Mouse (Mus musculus) ES-Bruce4 (cell line): ENCODE data around the gene Aldh1l2. TPM values are rescaled to one million over a fixed set of nuclear protein-coding genes. Genes with fewer than 3 reads are reported as not detected.

Experiments used
- H3K27ac ChIP-seq: 2 replicates; pipeline ENCODE4 v1.5.1; 2012; ENCODE audit warnings: low read length, inconsistent platforms; ENCODE audit not compliant: insufficient read depth
- H3K27me3 ChIP-seq: 2 replicates; pipeline ENCODE4 v1.6.1; 2012; ENCODE audit warnings: mild to moderate bottlenecking, low read length, inconsistent platforms; ENCODE audit not compliant: control insufficient read depth, poor library complexity, insufficient read depth, severe bottlenecking
- H3K36me3 ChIP-seq: 2 replicates; pipeline ENCODE4 v1.6.1; 2012; ENCODE audit warnings: inconsistent platforms, mild to moderate bottlenecking, low read length, moderate library complexity; ENCODE audit not compliant: control insufficient read depth, poor library complexity, insufficient read depth, severe bottlenecking
- H3K4me1 ChIP-seq: one replicate; pipeline ENCODE4 v1.8.1; 2011; ENCODE audit warnings: low read length; ENCODE audit not compliant: control insufficient read depth, insufficient read depth
- H3K4me3 ChIP-seq: 2 replicates; pipeline ENCODE4 v1.5.1; 2011; ENCODE audit warnings: low read depth, mild to moderate bottlenecking, low read length
- H3K9ac ChIP-seq: 2 replicates; pipeline ENCODE4 v1.6.1; 2012; ENCODE audit warnings: low read depth, mild to moderate bottlenecking, inconsistent platforms; ENCODE audit not compliant: poor library complexity, severe bottlenecking
- H3K9me3 ChIP-seq: replicated peaks from 2 replicates; pipeline ENCODE4 v1.6.1; 2012; ENCODE audit warnings: mild to moderate bottlenecking, low read length, inconsistent platforms; ENCODE audit not compliant: control insufficient read depth, poor library complexity, insufficient read depth, severe bottlenecking
- CTCF ChIP-seq: IDR thresholded peaks from one replicate; pipeline ENCODE4 v1.8.1; 2011; ENCODE audit warnings: low read depth, low read length
- EP300 ChIP-seq: IDR thresholded peaks from 2 replicates; pipeline ENCODE4 v1.6.1; 2011; ENCODE audit warnings: low read depth, low read length; ENCODE audit not compliant: insufficient read depth
- POLR2A ChIP-seq: IDR thresholded peaks from one replicate; pipeline ENCODE4 v1.8.1; 2011; ENCODE audit warnings: low read length; ENCODE audit not compliant: insufficient read depth
- polyA plus RNA-seq: library from polyadenylated mRNA; stranded (reverse); fragments of >200 nt; gene quantifications from 2 replicates; pipeline ENCODE4 v1.2.4, GENCODE M21; 2011; ENCODE audit warnings: low read depth; ENCODE audit not compliant: missing spikeins, insufficient read depth, insufficient read length

Aldh1l2 gene
- 0.37 and 0.39 TPM in 2 replicates for polyA plus RNA-seq

- Histone ChIP-seq H3K27me3 (no peaks in the 10 kb centered on the region), H3K4me3 (peak within 1 kb of the TSS; percentile 72), H3K9me3 (no peaks in the 10 kb centered on the region), H3K27ac (no peak within 1 kb of the TSS), H3K9ac (0 out of 2 replicates have a peak within 1 kb of the TSS, but pooled peaks have one; percentile 4), H3K4me1 (no peaks in the 10 kb centered on the region), H3K36me3 (no peaks in the 10 kb centered on the region)
- TF ChIP-seq CTCF (no peak), POLR2A (no peak), EP300 (no peak)
These were observed at the start of gene Aldh1l2 for GRCm38 (mm10) chr10:83533910-83534283. Aldh1l2 (minus strand) TSS chr10:83534140.

DNA sequence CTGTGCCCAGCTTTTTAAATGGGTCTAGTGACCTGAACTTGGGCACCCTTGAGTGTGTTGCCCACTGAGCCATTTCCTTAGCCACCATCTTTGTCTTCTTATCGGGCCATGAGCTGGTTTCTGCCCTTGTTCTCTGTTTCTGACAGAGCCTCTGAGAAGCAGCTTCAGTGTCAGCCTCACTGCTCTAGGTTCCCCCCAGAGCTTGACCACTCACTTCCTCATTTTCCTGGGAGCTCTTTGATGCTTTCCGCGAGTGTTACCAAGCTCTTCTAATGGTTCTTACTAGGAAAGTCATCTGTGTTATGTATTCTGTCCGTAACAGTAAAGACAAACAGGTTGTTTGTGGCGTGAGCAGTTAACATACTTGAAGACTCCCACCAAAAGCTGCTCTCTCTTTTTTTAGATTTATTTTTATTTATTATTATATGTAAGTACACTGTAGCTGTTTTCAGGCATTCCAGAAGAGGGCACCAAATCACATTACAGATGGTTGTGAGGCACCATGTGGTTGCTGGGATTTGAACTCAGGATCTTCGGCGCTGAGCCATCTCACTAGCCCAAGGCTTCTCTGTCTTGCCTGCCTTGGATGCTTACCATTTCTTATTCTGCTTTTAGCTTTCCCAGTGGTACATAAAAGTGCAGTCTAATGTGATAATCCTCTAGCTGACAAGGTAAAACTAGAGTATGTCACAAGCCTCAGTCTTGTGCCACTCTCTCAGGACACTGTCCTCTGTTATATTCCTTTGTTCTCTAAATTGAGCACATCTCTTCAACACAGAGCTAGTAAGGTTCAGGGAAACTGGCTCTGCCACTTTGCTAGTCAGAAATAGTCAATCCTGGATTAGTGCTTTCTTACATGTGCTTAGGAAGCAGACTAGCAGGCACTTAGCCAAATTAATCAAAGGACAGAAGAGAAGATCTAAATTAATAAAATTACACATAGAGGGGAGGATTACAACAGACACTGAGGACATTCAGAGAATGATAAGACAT lies 31.8 kb upstream of the Aldh1l2 start:
- TF ChIP-seq EP300 = no peak
- TF ChIP-seq POLR2A = no peak
- no peak for TF ChIP-seq CTCF
- no peaks in the 10 kb centered on the region for H3K4me1 ChIP-seq
- peaks cover 44% of the 10 kb centered on the region for H3K36me3 ChIP-seq
- no peaks in the 10 kb centered on the region for H3K9me3 ChIP-seq
- H3K27me3 ChIP-seq = no peaks in the 10 kb centered on the region
- no peak overlapping the region for H3K27ac ChIP-seq
- no peak overlapping the region for H3K9ac ChIP-seq
- no peak overlapping the region for H3K4me3 ChIP-seq

DNA sequence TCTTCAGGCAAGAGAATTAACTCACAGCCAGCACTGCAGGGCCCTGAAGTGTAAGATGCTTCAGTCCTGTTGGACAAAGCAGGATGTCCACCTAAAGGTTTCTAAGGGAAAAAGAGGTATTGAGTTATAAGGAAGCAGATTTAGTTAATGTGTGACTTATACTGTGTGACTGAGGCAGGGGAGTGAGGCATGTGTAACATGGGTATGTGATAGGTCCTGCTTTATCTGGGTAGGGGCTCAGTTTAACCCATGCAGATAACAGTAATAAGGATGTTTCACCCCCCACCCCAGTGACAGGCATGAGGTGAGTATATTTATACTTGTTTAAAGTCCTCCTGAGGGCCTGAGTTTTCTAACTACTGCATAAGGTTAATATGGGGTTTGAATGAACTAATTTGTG lies 29.1 kb upstream of the Aldh1l2 start:
- Histone ChIP-seq H3K36me3 (peaks cover 50% of the 10 kb centered on the region), H3K4me1 (no peaks in the 10 kb centered on the region), H3K27me3 (no peaks in the 10 kb centered on the region), H3K9me3 (no peaks in the 10 kb centered on the region), H3K4me3 (no peak overlapping the region), H3K9ac (no peak overlapping the region), H3K27ac (no peak overlapping the region)
- no peak for TF ChIP-seq POLR2A
- no peak for TF ChIP-seq EP300
- no peak for TF ChIP-seq CTCF

DNA sequence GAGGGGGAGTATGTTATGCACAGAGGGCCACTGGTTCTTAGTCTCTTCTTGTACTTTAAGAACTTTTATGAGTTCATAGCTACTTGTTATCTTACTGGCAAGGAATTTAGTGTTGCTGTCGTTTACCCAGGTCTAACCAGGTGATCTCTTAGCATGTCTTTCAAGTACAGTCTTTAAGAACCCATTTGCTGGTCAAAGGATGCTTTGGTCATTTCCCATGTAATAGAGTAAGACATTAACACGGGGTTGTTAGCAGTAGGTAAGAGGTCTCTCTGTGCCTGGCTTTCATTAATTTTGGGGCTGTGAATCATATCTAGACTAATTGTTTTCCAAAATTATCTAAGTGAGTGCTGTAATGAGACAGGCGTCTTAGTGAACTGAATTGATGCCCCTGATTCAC lies 11.4 kb upstream of the Aldh1l2 start:
- H3K9me3 ChIP-seq = no peaks in the 10 kb centered on the region
- TF ChIP-seq EP300 = no peak
- TF ChIP-seq POLR2A = no peak
- TF ChIP-seq CTCF = no peak
- no peak overlapping the region for H3K27ac ChIP-seq
- H3K27me3 ChIP-seq = no peaks in the 10 kb centered on the region
- no peaks in the 10 kb centered on the region for H3K4me1 ChIP-seq
- no peak overlapping the region for H3K4me3 ChIP-seq
- no peak overlapping the region for H3K9ac ChIP-seq
- peaks cover 15% of the 10 kb centered on the region for H3K36me3 ChIP-seq

DNA sequence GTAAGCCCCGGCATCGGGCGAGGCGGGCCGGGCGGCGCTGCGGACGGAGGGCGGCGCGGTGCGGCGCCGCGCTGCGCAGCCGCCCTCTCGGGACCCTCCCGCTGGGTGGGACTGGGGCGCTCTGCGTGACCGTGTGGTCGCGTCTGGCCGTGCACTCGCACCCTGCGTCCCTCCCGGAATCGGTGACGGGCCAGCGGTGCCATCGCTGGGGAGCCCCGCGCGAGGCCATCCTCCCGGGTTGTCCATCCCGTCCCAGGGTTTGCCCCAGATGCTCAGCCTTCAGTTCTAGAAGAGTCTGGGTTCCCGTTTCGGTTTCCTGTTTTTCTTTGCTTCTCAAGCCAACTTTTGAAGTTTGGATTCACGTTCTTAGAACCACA lies 10.2 kb upstream of the Aldh1l2 start:
- TF ChIP-seq POLR2A = no peak
- TF ChIP-seq EP300 = no peak
- no peak for TF ChIP-seq CTCF
- Histone ChIP-seq H3K27ac (no peak overlapping the region), H3K4me3 (peak overlapping the region; percentile 80), H3K27me3 (no peaks in the 10 kb centered on the region), H3K4me1 (no peaks in the 10 kb centered on the region), H3K36me3 (peaks cover 8% of the 10 kb centered on the region), H3K9ac (peak overlapping the region; percentile 58), H3K9me3 (no peaks in the 10 kb centered on the region)

DNA sequence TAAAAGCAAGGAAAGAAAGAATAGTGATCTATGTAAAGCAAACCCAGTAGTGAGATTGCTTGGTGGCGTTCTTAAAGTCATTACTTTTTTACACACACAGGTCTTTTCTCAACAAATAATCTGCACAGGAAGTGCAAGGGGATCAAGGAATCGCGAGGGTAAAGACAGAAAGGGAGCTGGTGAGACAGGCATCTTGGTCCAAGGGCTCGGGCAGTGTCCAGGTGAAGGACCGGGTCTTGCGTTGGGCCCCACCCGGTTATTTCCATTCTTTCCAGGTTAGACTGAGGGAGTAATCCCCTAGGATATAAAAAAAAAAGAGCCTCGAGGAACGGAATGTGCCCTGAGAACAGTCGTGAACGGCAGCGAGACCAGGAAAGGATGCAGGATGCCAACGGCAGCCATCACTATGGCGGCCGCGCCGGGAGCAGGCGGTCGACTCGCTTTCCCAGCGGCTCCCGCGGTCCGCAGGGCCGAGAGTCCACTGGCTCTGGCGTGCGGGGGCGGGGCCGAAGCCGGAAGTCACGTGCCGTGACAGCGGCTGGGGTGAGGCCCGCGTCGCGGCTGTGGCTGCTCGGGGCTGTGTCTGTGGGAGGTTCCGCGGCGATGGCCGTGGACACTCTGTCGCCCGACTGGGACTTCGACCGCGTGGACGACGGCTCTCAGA lies 9.6 kb upstream of the Aldh1l2 start, which contains the start of gene Washc4:
TSS of gene Washc4 (plus strand) at position 314 of the 664 bp plus-strand sequence.
- no peak within 1 kb of the TSS for H3K27ac ChIP-seq
- H3K27me3 ChIP-seq = no peaks in the 10 kb centered on the region
- H3K4me3 ChIP-seq = peak within 1 kb of the TSS; percentile 80
- peak within 1 kb of the TSS; percentile 58 for H3K9ac ChIP-seq
- TF ChIP-seq CTCF (no peak), POLR2A (peak; percentile 42)
- H3K4me1 ChIP-seq = no peaks in the 10 kb centered on the region
- H3K9me3 ChIP-seq = no peaks in the 10 kb centered on the region
- H3K36me3 ChIP-seq = peaks cover 8% of the 10 kb centered on the region
